Mouse (Mus musculus): Measurements from ENCODE around the gene Cmya5. TPM values are rescaled to one million over a fixed set of nuclear protein-coding genes. Genes with fewer than 3 reads are reported as not detected.
"Not testable (repeated sequence)": the region's sequence is repeated elsewhere in the genome, so short reads cannot be mapped to it uniquely, and the experiment has no call there.

Gene Cmya5
- polyA plus RNA-seq, 1 experiment from 2014 or later = 0.01 TPM

DNA sequence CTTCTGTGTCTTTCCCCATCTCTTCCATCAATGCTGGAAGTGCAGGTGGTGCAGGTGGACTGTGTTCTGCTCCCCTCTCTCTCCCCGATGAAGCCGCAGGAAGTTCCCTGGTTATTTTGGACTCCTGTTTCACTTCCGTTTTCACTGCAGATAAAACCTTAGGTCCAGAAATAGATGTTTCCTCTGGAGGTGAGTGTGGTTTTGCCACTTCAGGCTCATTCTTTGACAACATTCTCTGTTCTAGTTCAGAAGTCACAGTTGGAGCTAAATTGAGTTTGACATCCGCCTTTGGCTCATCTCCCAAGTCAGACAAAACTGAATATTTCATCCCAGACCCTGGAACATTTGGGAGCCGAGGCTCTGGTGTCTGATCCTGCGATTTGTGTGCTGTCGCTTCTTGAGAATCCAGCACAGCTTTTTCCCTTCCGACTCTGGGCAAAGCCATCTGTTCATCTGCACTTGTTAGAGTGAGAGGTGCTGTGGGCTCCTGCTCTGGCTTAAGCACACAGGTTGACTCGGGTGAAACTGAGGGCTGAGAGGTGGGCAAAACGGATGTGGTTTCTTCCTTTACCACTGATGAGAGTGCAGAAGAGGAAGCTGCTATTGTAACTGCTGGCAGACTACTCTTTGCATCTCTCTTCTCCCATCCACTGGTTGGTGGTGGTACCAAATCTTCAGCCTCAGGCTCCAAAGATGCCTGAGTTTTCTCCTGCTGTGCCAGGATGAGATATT lies 50.2 kb downstream of the Cmya5 start:
- H3K27ac ChIP-seq = no peak overlapping the region
- 4% methylated on average over 10 of the region's 10 CpGs for WGBS (ENCODE audit: missing documents)
- no peaks in the 10 kb centered on the region for H3K36me3 ChIP-seq (ENCODE audit: inconsistent target)
- H3K79me2 ChIP-seq (ENCODE audit: inconsistent target) = no peaks in the 10 kb centered on the region
- H3K4me3 ChIP-seq (ENCODE audit: inconsistent target) = no peak overlapping the region

DNA sequence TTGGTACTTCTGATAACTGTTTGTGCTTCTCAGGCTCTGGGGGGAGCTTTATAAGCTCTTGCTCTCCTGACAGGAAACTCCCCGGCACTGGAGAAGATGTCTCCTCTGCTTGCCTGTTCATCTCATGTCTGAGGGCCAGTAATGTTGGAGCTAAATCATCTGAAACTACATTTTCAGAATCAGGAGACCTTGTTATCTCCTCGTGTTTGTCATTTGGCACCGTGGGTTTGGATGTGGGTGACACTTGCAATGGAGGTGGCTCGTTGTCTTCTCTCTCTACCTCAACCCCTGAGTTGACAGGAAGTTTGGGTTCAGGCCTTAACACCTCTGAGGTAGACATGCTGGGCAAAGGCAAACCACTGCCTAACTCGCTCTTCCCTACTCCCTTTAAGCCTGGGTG lies 50.8 kb downstream of the Cmya5 start:
- Histone ChIP-seq H3K36me3 (ENCODE audit: inconsistent target) (no peaks in the 10 kb centered on the region), H3K27ac (no peak overlapping the region), H3K4me3 (ENCODE audit: inconsistent target) (no peak overlapping the region), H3K79me2 (ENCODE audit: inconsistent target) (no peaks in the 10 kb centered on the region)
- 33% methylated on average over 5 of the region's 5 CpGs for WGBS (ENCODE audit: missing documents)

DNA sequence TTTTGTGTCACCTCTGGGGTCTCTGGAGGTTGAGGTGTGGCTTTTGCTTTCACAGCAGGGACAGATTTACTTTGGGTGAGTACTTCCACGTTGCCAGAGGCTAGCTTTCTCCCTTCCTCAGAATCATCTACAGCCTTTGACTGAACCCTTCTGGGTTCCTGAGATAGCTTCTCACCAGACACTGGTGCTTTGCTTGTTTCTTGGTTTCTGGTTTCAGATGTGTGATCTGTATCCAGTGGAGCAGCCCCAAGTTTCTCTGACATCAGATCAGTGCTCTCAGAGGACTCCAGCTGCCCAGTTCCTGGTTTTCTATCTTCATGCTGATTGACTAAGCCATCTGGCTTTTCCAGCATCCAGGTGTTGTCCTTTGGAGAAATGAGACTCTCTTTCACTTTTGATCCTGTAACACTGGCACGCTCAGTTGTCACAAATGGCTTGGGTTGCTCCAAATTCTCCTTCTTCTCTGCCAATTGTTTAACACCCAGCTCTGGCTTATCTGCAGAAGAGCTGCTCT lies 51.6 kb downstream of the Cmya5 start:
- Histone ChIP-seq H3K27ac (no peak overlapping the region), H3K36me3 (ENCODE audit: inconsistent target) (no peaks in the 10 kb centered on the region), H3K4me3 (ENCODE audit: inconsistent target) (no peak overlapping the region), H3K79me2 (ENCODE audit: inconsistent target) (no peaks in the 10 kb centered on the region)
- 64% methylated on average over 2 of the region's 2 CpGs for WGBS (ENCODE audit: missing documents)

DNA sequence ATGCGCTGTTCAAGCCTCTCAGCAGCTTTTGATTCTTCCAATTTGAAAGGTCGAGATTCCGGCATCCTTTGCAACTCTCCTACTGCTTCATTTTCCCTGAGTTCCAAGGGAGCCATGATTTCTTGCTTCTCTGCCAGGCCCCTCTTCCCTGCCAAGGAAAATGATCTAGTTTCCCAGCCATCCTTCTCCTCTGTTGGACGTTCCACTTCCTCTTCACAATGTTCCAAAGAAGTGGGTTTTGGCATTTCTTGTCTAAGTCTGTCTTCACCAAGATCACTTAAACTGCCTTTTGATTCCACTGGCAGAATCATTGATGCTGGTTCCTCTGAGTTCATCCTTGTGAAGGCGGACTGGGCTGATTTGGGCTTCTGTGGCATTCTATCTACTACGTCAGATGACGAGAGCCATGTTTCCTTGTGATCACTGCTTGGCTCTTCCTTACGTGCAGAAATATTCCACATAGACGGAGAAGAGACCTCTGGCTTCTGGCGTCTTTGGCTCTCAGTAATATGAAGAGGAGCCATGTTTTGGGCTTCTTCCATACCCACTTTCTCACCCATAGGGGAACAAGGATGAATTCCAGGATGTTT lies 52.6 kb downstream of the Cmya5 start:
- 96% methylated on average over 10 of the region's 10 CpGs for WGBS (ENCODE audit: missing documents)

DNA sequence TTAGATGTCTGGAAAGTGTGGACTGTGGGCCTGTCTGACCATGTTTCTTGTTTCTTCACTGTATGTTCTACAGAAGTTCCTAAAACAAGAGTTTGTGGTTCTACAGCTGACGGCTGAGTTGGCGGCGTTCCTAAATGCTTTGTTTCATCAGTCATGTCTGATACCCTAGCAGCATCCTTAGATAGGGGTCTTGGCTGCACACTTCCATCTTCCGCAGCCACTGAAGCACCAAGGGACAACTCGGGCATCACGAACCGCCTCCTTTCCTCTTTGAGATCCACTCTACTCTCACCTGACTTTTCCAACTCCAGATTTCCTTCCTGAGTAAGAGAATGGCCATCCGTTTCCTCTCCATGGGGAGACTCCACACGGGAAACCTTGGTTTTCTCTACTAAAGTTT lies 53.3 kb downstream of the Cmya5 start:
- H3K4me3 ChIP-seq (ENCODE audit: inconsistent target) = no peak overlapping the region
- no peaks in the 10 kb centered on the region for H3K36me3 ChIP-seq (ENCODE audit: inconsistent target)
- no peak overlapping the region for H3K27ac ChIP-seq
- WGBS (ENCODE audit: missing documents) = 65% methylated on average over 9 of the region's 9 CpGs
- no peaks in the 10 kb centered on the region for H3K79me2 ChIP-seq (ENCODE audit: inconsistent target)

More for the DNA sequence above, 52.6 kb downstream of the Cmya5 start:
- no peak overlapping the region for H3K27ac ChIP-seq
- no peak overlapping the region for H3K4me3 ChIP-seq (ENCODE audit: inconsistent target)
- no peaks in the 10 kb centered on the region for H3K79me2 ChIP-seq (ENCODE audit: inconsistent target)
- no peaks in the 10 kb centered on the region for H3K36me3 ChIP-seq (ENCODE audit: inconsistent target)

DNA sequence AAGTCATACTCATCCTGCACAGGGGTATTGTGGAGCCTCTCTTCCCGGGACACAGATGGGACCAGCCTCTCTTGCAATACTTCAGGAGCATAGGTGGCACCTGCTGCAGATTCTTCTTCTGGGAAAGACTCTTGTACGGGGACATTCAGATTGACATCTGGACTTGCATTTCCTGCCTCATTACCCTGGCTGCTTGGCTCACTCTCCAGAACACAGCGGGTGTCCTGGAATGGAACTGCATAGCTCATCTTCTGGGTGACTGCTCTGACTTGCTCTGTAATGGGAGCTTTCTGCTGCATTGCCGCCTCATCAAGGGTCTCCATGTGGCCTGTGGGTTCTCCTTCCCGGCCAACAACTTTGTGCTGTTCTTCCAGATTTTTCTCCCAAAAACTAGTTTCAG lies 55.0 kb downstream of the Cmya5 start:
- Histone ChIP-seq H3K27ac (no peak overlapping the region), H3K4me3 (ENCODE audit: inconsistent target) (no peak overlapping the region), H3K36me3 (ENCODE audit: inconsistent target) (no peaks in the 10 kb centered on the region), H3K79me2 (ENCODE audit: inconsistent target) (no peaks in the 10 kb centered on the region)
- WGBS (ENCODE audit: missing documents) = 84% methylated on average over 5 of the region's 5 CpGs

DNA sequence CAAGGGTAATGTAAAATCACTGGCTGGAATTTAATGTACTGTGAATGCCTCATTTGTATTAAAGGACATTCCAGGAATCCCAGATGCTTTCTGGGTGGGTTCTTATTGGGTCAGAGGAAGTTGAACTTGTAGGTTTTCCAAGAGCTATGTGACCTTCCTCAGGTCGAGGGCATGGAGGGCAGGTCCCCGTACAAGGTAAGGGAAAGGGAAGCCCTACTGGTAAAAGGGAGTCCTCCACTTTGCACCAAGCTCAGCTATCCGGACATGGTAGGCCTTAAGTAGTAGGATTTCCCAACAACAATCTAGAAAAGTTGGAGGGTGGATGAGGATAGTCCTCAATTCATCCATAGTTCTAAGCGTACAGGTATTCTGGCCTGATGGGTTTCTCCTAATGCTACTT lies 58.8 kb downstream of the Cmya5 start:
- no peaks in the 10 kb centered on the region for H3K36me3 ChIP-seq (ENCODE audit: inconsistent target)
- WGBS (ENCODE audit: missing documents) = 100% methylated on average over 4 of the region's 4 CpGs
- no peak overlapping the region for H3K4me3 ChIP-seq (ENCODE audit: inconsistent target)
- no peak overlapping the region for H3K27ac ChIP-seq
- H3K79me2 ChIP-seq (ENCODE audit: inconsistent target) = no peaks in the 10 kb centered on the region

DNA sequence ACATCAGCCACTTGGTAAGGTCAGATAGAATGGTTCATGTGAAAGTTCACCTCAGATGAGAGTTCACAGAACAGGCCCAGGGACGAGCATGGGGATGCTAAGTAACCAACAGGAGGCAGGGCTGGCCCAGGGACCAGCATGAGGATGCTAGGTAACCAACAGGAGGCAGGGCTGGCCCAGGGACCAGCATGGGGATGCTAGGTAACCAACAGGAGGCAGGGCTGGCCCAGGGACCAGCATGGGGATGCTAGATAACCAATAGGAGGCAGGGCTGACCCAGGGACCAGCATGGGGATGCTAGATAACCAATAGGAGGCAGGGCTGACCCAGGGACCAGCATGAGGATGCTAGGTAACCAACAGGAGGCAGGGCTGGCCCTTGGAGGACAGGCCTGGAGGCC lies 62.2 kb downstream of the Cmya5 start:
- H3K27ac ChIP-seq; H3K36me3 ChIP-seq (ENCODE audit: inconsistent target); H3K4me3 ChIP-seq (ENCODE audit: inconsistent target); H3K79me2 ChIP-seq (ENCODE audit: inconsistent target): not testable (repeated sequence)
- WGBS (ENCODE audit: missing documents) = 69% methylated on average over 1 of the region's 1 CpGs

DNA sequence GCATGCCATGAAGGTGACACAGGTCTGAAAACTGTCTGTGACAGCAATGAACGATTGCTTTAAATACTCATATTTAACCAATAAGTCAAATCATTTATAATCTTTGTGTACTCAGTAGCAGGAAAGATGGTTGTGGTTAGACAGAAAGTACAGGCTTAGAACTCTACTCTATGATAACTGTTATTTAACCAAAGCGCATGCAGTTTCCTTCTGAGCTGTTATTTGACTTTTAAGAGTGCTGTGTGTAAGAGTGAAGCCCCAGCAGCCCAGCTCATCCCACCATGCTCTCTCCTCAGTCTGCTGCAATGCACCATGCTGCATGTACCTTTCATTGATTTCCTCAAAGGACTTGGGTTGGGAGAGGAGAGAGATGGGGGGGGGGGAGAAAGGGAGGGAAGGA lies 63.7 kb downstream of the Cmya5 start:
- Histone ChIP-seq H3K79me2 (ENCODE audit: inconsistent target) (no peaks in the 10 kb centered on the region), H3K36me3 (ENCODE audit: inconsistent target) (no peaks in the 10 kb centered on the region), H3K27ac (no peak overlapping the region), H3K4me3 (ENCODE audit: inconsistent target) (no peak overlapping the region)
- WGBS (ENCODE audit: missing documents) = 75% methylated on average over 2 of the region's 2 CpGs

DNA sequence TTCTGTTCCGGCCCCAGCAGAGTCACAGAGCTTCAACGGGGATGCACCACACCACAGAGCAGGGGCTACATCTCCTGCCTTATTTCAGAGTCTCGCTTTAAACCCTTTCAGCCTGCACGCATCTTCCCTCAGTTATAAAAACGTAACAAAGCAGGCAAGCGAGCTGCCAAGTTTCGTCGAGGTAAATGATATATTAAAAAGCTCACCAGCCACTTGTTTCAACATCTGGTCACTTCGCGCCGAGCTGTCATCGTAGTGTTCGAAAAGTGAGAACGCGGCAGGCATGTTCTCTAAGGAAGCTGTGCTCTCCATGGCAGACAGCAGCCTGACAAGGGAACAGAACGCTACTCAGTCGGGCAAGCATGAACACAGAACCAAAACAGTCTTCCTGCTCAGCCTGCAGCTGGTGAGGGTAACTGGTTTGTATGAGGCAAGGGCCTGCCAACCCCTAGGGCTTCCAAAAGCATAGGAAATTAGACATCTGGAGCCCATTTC lies 70.3 kb downstream of the Cmya5 start:
- 56% methylated on average over 17 of the region's 17 CpGs for WGBS (ENCODE audit: missing documents)
- H3K36me3 ChIP-seq (ENCODE audit: inconsistent target) = no peaks in the 10 kb centered on the region
- no peak overlapping the region for H3K27ac ChIP-seq
- no peak overlapping the region for H3K4me3 ChIP-seq (ENCODE audit: inconsistent target)
- H3K79me2 ChIP-seq (ENCODE audit: inconsistent target) = no peaks in the 10 kb centered on the region

DNA sequence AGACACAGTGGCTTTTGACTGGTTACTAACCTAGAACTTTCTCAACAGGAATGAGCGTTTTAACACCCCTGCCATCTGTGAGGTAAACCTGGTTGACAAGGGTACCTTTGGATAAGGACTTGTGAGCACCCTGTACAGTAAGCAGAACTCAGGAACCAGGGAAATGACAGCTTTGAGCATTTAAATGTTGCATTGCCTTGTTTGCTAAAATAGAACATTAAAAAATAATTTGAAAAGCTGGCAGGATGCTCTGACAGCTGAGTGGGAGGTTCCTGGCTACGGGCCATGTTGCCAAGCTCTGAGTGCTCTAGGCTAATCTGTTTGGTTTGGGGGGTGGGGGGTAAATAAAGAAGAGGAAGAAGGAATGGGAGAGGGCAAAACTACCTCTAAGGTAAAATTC lies 70.9 kb downstream of the Cmya5 start:
- Histone ChIP-seq H3K4me3 (ENCODE audit: inconsistent target) (no peak overlapping the region), H3K27ac (no peak overlapping the region), H3K36me3 (ENCODE audit: inconsistent target) (no peaks in the 10 kb centered on the region), H3K79me2 (ENCODE audit: inconsistent target) (no peaks in the 10 kb centered on the region)
- 26% methylated on average over 2 of the region's 2 CpGs for WGBS (ENCODE audit: missing documents)

DNA sequence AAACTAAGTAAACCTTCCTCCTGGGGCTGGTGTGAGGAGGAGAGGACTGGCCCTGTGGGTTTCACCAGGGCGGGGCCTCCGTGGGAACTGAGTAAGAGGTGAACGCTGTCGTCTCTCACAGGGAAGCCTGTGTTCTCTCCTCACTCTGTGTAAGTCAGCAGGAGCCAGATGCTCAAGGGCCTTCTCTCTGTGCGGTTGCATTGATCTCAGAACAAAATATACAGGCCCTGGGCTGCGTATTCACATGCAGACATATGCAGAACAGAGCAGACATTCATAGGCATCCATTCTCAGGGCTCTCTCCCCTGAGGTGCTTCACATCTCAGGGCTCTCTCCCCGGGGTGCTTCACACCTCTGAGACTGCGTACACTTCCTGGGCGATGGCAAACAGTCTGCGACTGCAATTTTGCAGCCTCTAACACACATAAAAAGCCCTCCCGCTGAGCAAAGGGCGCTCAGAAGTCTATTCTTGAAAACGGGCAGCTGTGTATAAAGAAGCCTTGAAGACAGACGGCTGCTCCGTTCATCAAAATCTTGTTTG lies 71.6 kb downstream of the Cmya5 start:
- Histone ChIP-seq H3K4me3 (ENCODE audit: inconsistent target) (no peak overlapping the region), H3K79me2 (ENCODE audit: inconsistent target) (no peaks in the 10 kb centered on the region), H3K27ac (no peak overlapping the region), H3K36me3 (ENCODE audit: inconsistent target) (no peaks in the 10 kb centered on the region)
- WGBS (ENCODE audit: missing documents) = 83% methylated on average over 15 of the region's 15 CpGs

DNA sequence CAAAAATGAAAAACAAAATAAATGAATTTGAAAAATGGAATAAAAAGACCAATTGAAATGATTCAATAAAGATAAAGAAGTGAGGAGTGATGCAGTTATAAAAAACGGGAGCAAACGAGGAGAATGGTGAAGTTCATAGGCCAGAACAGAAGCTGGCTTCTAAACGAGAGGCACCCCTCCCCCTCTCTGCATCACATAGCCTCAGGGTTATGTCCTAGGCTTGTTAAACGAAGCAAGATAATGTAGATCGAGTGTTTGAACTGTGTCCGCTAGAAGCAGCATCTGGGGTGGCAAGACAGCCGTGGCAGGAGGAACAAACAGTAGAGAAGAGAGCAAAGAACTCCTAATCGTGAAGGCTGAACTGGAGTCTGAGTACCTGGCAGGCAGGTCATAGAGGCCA lies 74.1 kb downstream of the Cmya5 start:
- Histone ChIP-seq H3K4me3 (ENCODE audit: inconsistent target) (no peak overlapping the region), H3K79me2 (ENCODE audit: inconsistent target) (no peaks in the 10 kb centered on the region), H3K36me3 (ENCODE audit: inconsistent target) (no peaks in the 10 kb centered on the region), H3K27ac (no peak overlapping the region)
- 83% methylated on average over 8 of the region's 8 CpGs for WGBS (ENCODE audit: missing documents)

DNA sequence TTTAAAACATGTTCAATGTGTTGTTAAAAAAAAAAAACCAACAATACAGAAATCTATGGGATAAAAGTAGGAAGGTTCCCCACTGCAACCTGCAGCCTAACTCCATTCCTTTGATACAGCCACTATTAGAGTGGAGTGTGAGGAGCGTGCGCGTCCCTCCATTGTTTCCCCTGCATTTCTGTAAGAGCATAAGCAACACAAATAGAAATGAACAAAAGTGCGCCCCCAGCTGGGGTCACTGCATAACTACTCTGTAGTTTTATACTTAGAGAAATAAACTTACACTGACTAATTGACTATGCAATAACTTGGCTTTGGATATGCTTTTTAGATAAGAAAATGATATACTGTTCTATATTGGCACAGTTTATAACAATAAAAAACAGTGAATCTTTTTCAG lies 75.0 kb downstream of the Cmya5 start:
- H3K36me3 ChIP-seq (ENCODE audit: inconsistent target) = no peaks in the 10 kb centered on the region
- WGBS (ENCODE audit: missing documents) = 92% methylated on average over 4 of the region's 4 CpGs
- no peak overlapping the region for H3K4me3 ChIP-seq (ENCODE audit: inconsistent target)
- H3K79me2 ChIP-seq (ENCODE audit: inconsistent target) = no peaks in the 10 kb centered on the region
- no peak overlapping the region for H3K27ac ChIP-seq

DNA sequence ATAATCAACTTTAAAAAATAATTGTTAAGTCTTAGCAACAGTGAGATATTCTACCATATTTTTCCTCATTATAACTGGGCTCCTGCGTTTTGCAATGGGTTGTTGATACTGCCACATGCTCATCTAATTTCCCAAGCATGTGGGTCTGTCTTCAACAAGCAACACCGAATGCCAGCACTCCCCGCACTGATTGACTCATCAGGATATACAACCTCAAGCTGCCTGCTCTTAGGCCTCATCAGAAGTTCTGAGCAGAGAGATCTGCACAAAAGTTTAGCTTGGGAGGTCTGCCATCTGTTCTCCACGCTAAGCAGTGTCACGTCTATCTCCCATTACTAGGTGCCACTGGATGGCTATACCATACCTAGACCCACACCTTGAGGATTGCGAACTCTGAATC lies 76.2 kb downstream of the Cmya5 start:
- no peaks in the 10 kb centered on the region for H3K79me2 ChIP-seq (ENCODE audit: inconsistent target)
- H3K36me3 ChIP-seq (ENCODE audit: inconsistent target) = no peaks in the 10 kb centered on the region
- no peak overlapping the region for H3K27ac ChIP-seq
- H3K4me3 ChIP-seq (ENCODE audit: inconsistent target) = no peak overlapping the region
- WGBS (ENCODE audit: missing documents) = 96% methylated on average over 6 of the region's 6 CpGs
